Mouse (Mus musculus) heart, adult 2 months (tissue): Measurements from ENCODE around the gene Pnma1.

Source experiments
- CTCF ChIP-seq: fragments of 200-600 bp; IDR thresholded peaks from 2 replicates; pipeline ENCODE4 v1.8.1; 2022; ENCODE audit warnings: antibody characterized with exemption, mild to moderate bottlenecking, moderate library complexity
- EP300 ChIP-seq: fragments of 200-500 bp; IDR thresholded peaks from 2 replicates; pipeline ENCODE4 v1.6.1; 2011; ENCODE audit warnings: low read depth, low read length, control low read depth; ENCODE audit not compliant: insufficient read depth
- POLR2A ChIP-seq: fragments of 200-500 bp; IDR thresholded peaks from 2 replicates; pipeline ENCODE4 v1.6.1; 2011; ENCODE audit warnings: mild to moderate bottlenecking, low read depth, low read length, control low read depth; ENCODE audit not compliant: insufficient read depth

GRCm38 (mm10) chr12:84180701-84181435, 32.6 kb upstream of the Pnma1 start:
- TF ChIP-seq CTCF (no peak), POLR2A (no peak), EP300 (no peak)
